ENCODE assay signal across 19 mouse cellular contexts in the genomic region with DNA sequence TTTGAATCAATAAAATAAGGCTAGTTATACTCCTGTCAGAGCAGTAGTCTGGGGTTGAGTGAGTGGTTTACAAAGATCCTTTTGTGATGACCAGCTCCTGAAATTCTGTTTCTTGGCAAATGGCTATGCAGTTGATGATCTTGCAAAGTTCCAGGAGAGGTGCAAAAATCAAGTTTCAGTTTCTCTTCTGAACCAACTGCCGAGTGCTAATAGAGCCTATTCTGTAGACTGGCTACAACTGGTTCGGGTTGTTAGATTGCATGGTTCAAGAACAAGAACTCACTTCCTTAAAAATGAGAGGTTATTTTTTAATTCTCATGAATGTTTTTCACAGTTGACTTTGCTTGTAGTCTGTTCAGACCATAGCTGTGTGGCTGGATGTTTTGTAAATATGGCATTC. TPM values are rescaled to one million over a fixed set of nuclear protein-coding genes. Genes with fewer than 3 reads are reported as not detected.
DNase-seq lines count a peak whose midpoint lies in the region; ATAC-seq and TF ChIP-seq lines count a peak whose summit lies in the region.
"Had no signal": no experiment of that assay in that cellular context is flagged by ENCODE, and none has a peak within 500 bp of the region (broad histone marks: within the 10 kb centered on the region; RNA-seq: fewer than 3 reads in every experiment).

No protein-coding gene starts in this region.

- no peaks in the 10 kb centered on the region for H3K9me3 ChIP-seq in liver, postnatal 0 days (ENCODE audit: low read length)
- H3K9me3 ChIP-seq in forebrain, embryonic 14.5 days (replicated peaks; ENCODE audit: control insufficient read depth, low read length) = no peaks in the 10 kb centered on the region
- H3K9me3 ChIP-seq in forebrain, embryonic 10.5 days = no peaks in the 10 kb centered on the region
- H3K9me3 ChIP-seq: heart, embryonic 15.5 days; hindbrain, embryonic 13.5 days; kidney, embryonic 15.5 days; liver, embryonic 12.5 days; neural tube, embryonic 15.5 days had no signal

- peaks cover 3% of the 10 kb centered on the region; the same call in 1 of the 2 replicates for H3K79me2 ChIP-seq in liver, adult 2 months (ENCODE audit: control insufficient read depth, insufficient read depth, low read length)

- 23% methylated on average over 2 of the region's 2 CpGs for WGBS in liver, adult 2 months
- WGBS in liver, postnatal 0 days (ENCODE audit: insufficient replicate concordance) = 67% methylated on average over 2 of the region's 2 CpGs
- 95% methylated on average over 2 of the region's 2 CpGs for WGBS in forebrain, embryonic 14.5 days
- 88% methylated on average over 2 of the region's 2 CpGs for WGBS in forebrain, embryonic 10.5 days

- H3K9ac ChIP-seq in liver, adult 2 months (ENCODE audit: low read depth, low read length) = no peak overlapping the region
- no peak overlapping the region for H3K9ac ChIP-seq in liver, postnatal 0 days (replicated peaks)
- no peak overlapping the region for H3K9ac ChIP-seq in forebrain, embryonic 14.5 days (ENCODE audit: low read length)
- H3K9ac ChIP-seq: heart, embryonic 15.5 days; hindbrain, embryonic 13.5 days; kidney, embryonic 15.5 days; liver, embryonic 12.5 days; neural tube, embryonic 15.5 days had no signal

- H3K4me3 ChIP-seq in liver, adult 2 months (ENCODE audit: insufficient read depth, low read depth, low read length) = no peak overlapping the region; the same call in 1 of the 2 replicates
- H3K4me3 ChIP-seq in liver, postnatal 0 days (ENCODE audit: low read depth, low read length) = no peak overlapping the region
- H3K4me3 ChIP-seq in forebrain, embryonic 14.5 days (ENCODE audit: low read depth, low read length) = no peak overlapping the region
- no peak overlapping the region for H3K4me3 ChIP-seq in forebrain, embryonic 10.5 days
- H3K4me3 ChIP-seq: heart, embryonic 15.5 days; hindbrain, embryonic 13.5 days; kidney, embryonic 15.5 days; liver, embryonic 12.5 days; neural tube, embryonic 15.5 days had no signal

- H3K27ac ChIP-seq in liver, adult 2 months (replicated peaks; ENCODE audit: insufficient read depth, low read depth, low read length) = no peak overlapping the region
- no peak overlapping the region for H3K27ac ChIP-seq in liver, postnatal 0 days (ENCODE audit: low read depth)
- H3K27ac ChIP-seq in forebrain, embryonic 14.5 days (ENCODE audit: low read depth, low read length) = no peak overlapping the region
- no peak overlapping the region for H3K27ac ChIP-seq in forebrain, embryonic 10.5 days
- H3K27ac ChIP-seq: heart, embryonic 15.5 days; hindbrain, embryonic 13.5 days; kidney, embryonic 15.5 days; liver, embryonic 12.5 days; neural tube, embryonic 15.5 days had no signal

- peaks cover 8% of the 10 kb centered on the region; the same call in 1 of the 2 replicates for H3K4me1 ChIP-seq in liver, adult 2 months (ENCODE audit: control insufficient read depth, insufficient read depth, low read length)
- no peaks in the 10 kb centered on the region for H3K4me1 ChIP-seq in liver, postnatal 0 days (ENCODE audit: insufficient read depth)
- no peaks in the 10 kb centered on the region for H3K4me1 ChIP-seq in forebrain, embryonic 14.5 days (ENCODE audit: control insufficient read depth, insufficient read depth, low read length)
- H3K4me1 ChIP-seq in forebrain, embryonic 10.5 days = no peaks in the 10 kb centered on the region
- H3K4me1 ChIP-seq: heart, embryonic 15.5 days; hindbrain, embryonic 13.5 days; kidney, embryonic 15.5 days; liver, embryonic 12.5 days; neural tube, embryonic 15.5 days had no signal

- no peak for ATAC-seq in liver, postnatal 0 days
- peak; percentile 71 for ATAC-seq in CD4-positive, CD25-positive, alpha-beta regulatory T cell, adult 4 months
- peak; percentile 64 for ATAC-seq in granulocyte monocyte progenitor cell, adult 5-6 weeks (replicated peaks; ENCODE audit: poor library complexity, severe bottlenecking)
- ATAC-seq in forebrain, embryonic 14.5 days = no peak
- ATAC-seq: forebrain, embryonic 16.5 days; liver, embryonic 12.5 days had no signal

- TF ChIP-seq CTCF in liver, adult 2 months (IDR thresholded peaks at IDR 0.05; ENCODE audit: low read depth, low read length) = no peak
- no peak for TF ChIP-seq CTCF in liver, postnatal 0 days (IDR thresholded peaks at IDR 0.05; ENCODE audit: low read depth)

- no peak for TF ChIP-seq EP300 in liver, postnatal 0 days (IDR thresholded peaks at IDR 0.05; ENCODE audit: low read depth)

- no peaks in the 10 kb centered on the region for H3K27me3 ChIP-seq in liver, adult 2 months (ENCODE audit: control insufficient read depth, insufficient read depth, low read length)
- no peaks in the 10 kb centered on the region for H3K27me3 ChIP-seq in liver, postnatal 0 days (ENCODE audit: insufficient read depth, low read length)
- no peaks in the 10 kb centered on the region for H3K27me3 ChIP-seq in forebrain, embryonic 14.5 days (replicated peaks; ENCODE audit: control insufficient read depth, insufficient read depth, low read length)
- H3K27me3 ChIP-seq in forebrain, embryonic 10.5 days (ENCODE audit: poor library complexity, severe bottlenecking) = no peaks in the 10 kb centered on the region
- H3K27me3 ChIP-seq: heart, embryonic 15.5 days; hindbrain, embryonic 13.5 days; kidney, embryonic 15.5 days; liver, embryonic 12.5 days; neural tube, embryonic 15.5 days had no signal

- peaks cover 16% of the 10 kb centered on the region for H3K36me3 ChIP-seq in liver, adult 2 months (ENCODE audit: control insufficient read depth, insufficient read depth, low read length)
- peaks cover 10% of the 10 kb centered on the region for H3K36me3 ChIP-seq in liver, postnatal 0 days (replicated peaks; ENCODE audit: insufficient read depth, low read length)
- no peaks in the 10 kb centered on the region for H3K36me3 ChIP-seq in forebrain, embryonic 14.5 days (ENCODE audit: control insufficient read depth, insufficient read depth, low read length)
- no peaks in the 10 kb centered on the region for H3K36me3 ChIP-seq in forebrain, embryonic 10.5 days (replicated peaks)
- H3K36me3 ChIP-seq: kidney, embryonic 15.5 days; liver, embryonic 12.5 days had no signal

- peak; percentile 67 for DNase-seq in liver, adult 2 months (ENCODE audit: extremely low read depth, low read depth, low spot score)
- no peak for DNase-seq in liver, postnatal 0 days
- DNase-seq in natural killer cell, adult 2 months (ENCODE audit: low spot score in 2 of 2) = peak; percentile 22 to 23
- no peak for DNase-seq in forebrain, embryonic 14.5 days (ENCODE audit: low spot score)
- no peak for DNase-seq in neural tube, embryonic 10.5 days (ENCODE audit: extremely low spot score, low spot score)
- DNase-seq in forebrain, embryonic 10.5 days (ENCODE audit: extremely low spot score, low spot score) = no peak
- DNase-seq: adrenal gland, postnatal 36 days; cerebellum, postnatal 25 days; gastrocnemius, postnatal 14 days; lung, postnatal 14 days; midbrain, embryonic 14.5 days had no signal

- no peak for TF ChIP-seq POLR2A in liver, adult 2 months (IDR thresholded peaks at IDR 0.05; ENCODE audit: extremely low read depth, insufficient read depth, low read length)

- no peak overlapping the region for H3K4me2 ChIP-seq in liver, postnatal 0 days (ENCODE audit: low read depth, low read length)
- no peak overlapping the region for H3K4me2 ChIP-seq in forebrain, embryonic 14.5 days (ENCODE audit: low read length)
- H3K4me2 ChIP-seq: heart, embryonic 15.5 days; hindbrain, embryonic 13.5 days; kidney, embryonic 15.5 days; liver, embryonic 12.5 days; neural tube, embryonic 15.5 days had no signal

RNA-seq across cellular contexts. Expression of a gene that starts 27.4 kb away (rescaled TPM):
- 22.8 and 25.2 TPM in 2 replicates for total RNA-seq in liver, adult 2 months (2014; rRNA removed)
- 17.5 and 18.4 TPM in 2 replicates for polyA plus RNA-seq in liver, adult 2 months (2012; rRNA removed)
- polyA plus RNA-seq in liver, postnatal 0 days (2015; fragmentation: Nextera tagmentation; extraction: Ambion mirVana) = 18.6 and 19.7 TPM in 2 replicates
- polyA plus RNA-seq in CD4-positive, CD25-positive, alpha-beta regulatory T cell, adult 4 months (2017; shearing (Covaris generic)) = 10 to 100 TPM; 26.9 to 40.0 TPM
- 23.5 and 51.0 TPM in 2 replicates for total RNA-seq in granulocyte monocyte progenitor cell, adult 5-6 weeks (2014; fragmentation: Nextera tagmentation)
- total RNA-seq in granulocyte monocyte progenitor cell, adult 5-6 weeks (2017) = 39.2 and 46.8 TPM in 2 replicates
- 44.0 and 48.2 TPM in 2 replicates for polyA plus RNA-seq in forebrain, embryonic 14.5 days (2014; fragmentation: Nextera tagmentation; extraction: Ambion mirVana)
- 43.9 and 51.5 TPM in 2 replicates for polyA plus RNA-seq in forebrain, embryonic 10.5 days (2016; fragmentation: Nextera tagmentation; extraction: Ambion mirVana)

RNA-seq across cellular contexts. Expression of a gene that starts 38.0 kb away (rescaled TPM):
- 28.2 and 37.0 TPM in 2 replicates for total RNA-seq in liver, adult 2 months (2014; rRNA removed)
- polyA plus RNA-seq in liver, adult 2 months (2012; rRNA removed) = 1.4 and 1.5 TPM in 2 replicates
- polyA plus RNA-seq in liver, postnatal 0 days (2015; fragmentation: Nextera tagmentation; extraction: Ambion mirVana) = 5.8 and 7.5 TPM in 2 replicates
- polyA plus RNA-seq in CD4-positive, CD25-positive, alpha-beta regulatory T cell, adult 4 months (2017; shearing (Covaris generic)) = 10 to 100 TPM; 60.7 to 69.8 TPM
- total RNA-seq in granulocyte monocyte progenitor cell, adult 5-6 weeks (2014; fragmentation: Nextera tagmentation) = 18.8 and 30.0 TPM in 2 replicates
- total RNA-seq in granulocyte monocyte progenitor cell, adult 5-6 weeks (2017) = 16.8 and 17.0 TPM in 2 replicates
- 10.0 and 12.8 TPM in 2 replicates for polyA plus RNA-seq in forebrain, embryonic 14.5 days (2014; fragmentation: Nextera tagmentation; extraction: Ambion mirVana)
- 1.7 and 2.5 TPM in 2 replicates for polyA plus RNA-seq in forebrain, embryonic 10.5 days (2016; fragmentation: Nextera tagmentation; extraction: Ambion mirVana)

Comparison
In these comparisons a context has a peak if more than half of its experiments do, and no peak if none do; other contexts are left out.
1. DNase-seq: peak in liver, adult 2 months (single experiment) and natural killer cell, adult 2 months (2 of 2); none in liver, postnatal 0 days (single experiment), forebrain, embryonic 14.5 days (single experiment), neural tube, embryonic 10.5 days (single experiment) and forebrain, embryonic 10.5 days (single experiment).
2. ATAC-seq: peak in CD4-positive, CD25-positive, alpha-beta regulatory T cell, adult 4 months (single experiment) and granulocyte monocyte progenitor cell, adult 5-6 weeks (single experiment); none in liver, postnatal 0 days (single experiment) and forebrain, embryonic 14.5 days (single experiment).